Mouse (Mus musculus): ENCODE data around the gene Fryl. TPM values are rescaled to one million over a fixed set of nuclear protein-coding genes. Genes with fewer than 3 reads are reported as not detected.

Fryl gene
- polyA plus RNA-seq, 2 experiments: 26.1 to 26.7 TPM

DNA sequence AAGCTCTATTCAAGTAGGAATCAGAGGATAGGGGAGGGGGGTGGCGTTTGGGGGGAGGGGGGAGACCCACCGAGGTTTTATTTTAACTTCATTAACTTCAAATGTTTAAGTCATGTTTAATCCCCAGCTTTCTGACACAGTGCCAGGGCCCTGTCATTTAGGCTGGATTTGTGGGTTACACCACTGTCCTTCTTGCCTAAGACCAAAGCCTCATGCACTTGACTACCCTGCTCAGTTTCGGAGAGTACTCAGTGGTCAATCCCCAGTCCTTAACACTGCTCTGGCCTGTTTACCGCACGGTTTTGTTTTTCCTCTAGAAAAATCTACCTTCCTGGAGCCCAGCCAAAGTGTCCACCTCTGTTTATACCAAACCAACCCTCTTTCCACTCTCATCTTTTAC is 69.5 kb downstream of the Fryl start:
- Histone ChIP-seq H3K9ac (ENCODE audit: low read depth, low read length, severe bottlenecking) (no peak overlapping the region), H3K4me1 (ENCODE audit: control insufficient read depth, insufficient read depth, low read length) (peaks cover 4% of the 10 kb centered on the region; the same call in 1 of the 2 replicates), H3K36me3 (ENCODE audit: control insufficient read depth, insufficient read depth, low read length) (no peaks in the 10 kb centered on the region), H3K9me3 (ENCODE audit: control insufficient read depth, low read length) (no peaks in the 10 kb centered on the region), H3K27me3 (ENCODE audit: control insufficient read depth, insufficient read depth, low read length) (no peaks in the 10 kb centered on the region), H3K4me2 (replicated peaks; ENCODE audit: low read depth, low read length, severe bottlenecking) (no peak overlapping the region), H3K4me3 (replicated peaks; ENCODE audit: low read length) (no peak overlapping the region), H3K27ac (replicated peaks; ENCODE audit: low read depth, low read length) (no peak overlapping the region)
- ATAC-seq (ENCODE audit: low FRiP score, low read depth): no peak
- DNase-seq (ENCODE audit: low spot score): no peak
- WGBS: 86% methylated on average over 5 of the region's 5 CpGs
- no peak for TF ChIP-seq POLR2A (IDR thresholded peaks at IDR 0.05; ENCODE audit: borderline replicate concordance, extremely low read depth, insufficient read depth, insufficient read length)

- no peak overlapping the region for H3K9ac ChIP-seq (ENCODE audit: low read depth, low read length, severe bottlenecking)
- no peak for ATAC-seq (ENCODE audit: low FRiP score, low read depth)
- WGBS: 86% methylated on average over 4 of the region's 4 CpGs
- no peak overlapping the region for H3K4me3 ChIP-seq (replicated peaks; ENCODE audit: low read length)
- TF ChIP-seq POLR2A (IDR thresholded peaks at IDR 0.05; ENCODE audit: borderline replicate concordance, extremely low read depth, insufficient read depth, insufficient read length): no peak
- no peak overlapping the region for H3K4me2 ChIP-seq (replicated peaks; ENCODE audit: low read depth, low read length, severe bottlenecking)
- H3K9me3 ChIP-seq (ENCODE audit: control insufficient read depth, low read length): no peaks in the 10 kb centered on the region
- H3K36me3 ChIP-seq (ENCODE audit: control insufficient read depth, insufficient read depth, low read length): no peaks in the 10 kb centered on the region
- H3K27ac ChIP-seq (replicated peaks; ENCODE audit: low read depth, low read length): no peak overlapping the region
- peaks cover 4% of the 10 kb centered on the region; the same call in 1 of the 2 replicates for H3K4me1 ChIP-seq (ENCODE audit: control insufficient read depth, insufficient read depth, low read length)
- H3K27me3 ChIP-seq (ENCODE audit: control insufficient read depth, insufficient read depth, low read length): no peaks in the 10 kb centered on the region
- no peak for DNase-seq (ENCODE audit: low spot score)
Observed at GRCm38 (mm10) chr5:73185424-73185823, 71.0 kb downstream of the Fryl start.

GRCm38 (mm10) chr5:73182701-73183447 is 73.5 kb downstream of the Fryl start:
- Histone ChIP-seq H3K27me3 (ENCODE audit: control insufficient read depth, insufficient read depth, low read length) (no peaks in the 10 kb centered on the region), H3K4me3 (replicated peaks; ENCODE audit: low read length) (no peak overlapping the region), H3K9ac (ENCODE audit: low read depth, low read length, severe bottlenecking) (no peak overlapping the region), H3K36me3 (ENCODE audit: control insufficient read depth, insufficient read depth, low read length) (no peaks in the 10 kb centered on the region), H3K27ac (replicated peaks; ENCODE audit: low read depth, low read length) (no peak overlapping the region), H3K4me1 (ENCODE audit: control insufficient read depth, insufficient read depth, low read length) (no peaks in the 10 kb centered on the region), H3K4me2 (replicated peaks; ENCODE audit: low read depth, low read length, severe bottlenecking) (no peak overlapping the region), H3K9me3 (ENCODE audit: control insufficient read depth, low read length) (no peaks in the 10 kb centered on the region)
- WGBS: 82% methylated on average over 12 of the region's 12 CpGs
- no peak for TF ChIP-seq POLR2A (IDR thresholded peaks at IDR 0.05; ENCODE audit: borderline replicate concordance, extremely low read depth, insufficient read depth, insufficient read length)
- ATAC-seq (ENCODE audit: low FRiP score, low read depth) (no peak), DNase-seq (ENCODE audit: low spot score) (no peak)

DNA sequence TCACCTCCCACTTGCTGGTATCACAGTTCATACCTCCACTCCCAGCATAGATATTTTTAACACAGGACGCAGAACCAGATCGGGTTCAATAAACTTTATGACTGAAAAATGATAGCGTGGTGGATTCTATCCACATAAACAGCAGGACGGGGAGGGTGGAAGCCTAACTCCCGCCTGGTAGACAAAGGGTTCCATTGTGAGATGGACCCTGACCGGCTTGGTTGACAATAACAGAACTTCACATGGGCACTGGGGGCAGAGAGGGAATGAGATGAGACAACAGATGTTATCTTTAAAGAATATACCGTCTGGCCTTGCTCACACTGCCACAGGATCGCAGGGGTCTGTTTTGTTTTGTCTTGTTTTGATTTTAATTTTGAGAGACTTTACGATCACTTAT is 74.2 kb downstream of the Fryl start:
- Histone ChIP-seq H3K27me3 (ENCODE audit: control insufficient read depth, insufficient read depth, low read length) (no peaks in the 10 kb centered on the region), H3K36me3 (ENCODE audit: control insufficient read depth, insufficient read depth, low read length) (no peaks in the 10 kb centered on the region), H3K9ac (ENCODE audit: low read depth, low read length, severe bottlenecking) (no peak overlapping the region), H3K27ac (replicated peaks; ENCODE audit: low read depth, low read length) (no peak overlapping the region), H3K9me3 (ENCODE audit: control insufficient read depth, low read length) (no peaks in the 10 kb centered on the region), H3K4me2 (replicated peaks; ENCODE audit: low read depth, low read length, severe bottlenecking) (no peak overlapping the region), H3K4me1 (ENCODE audit: control insufficient read depth, insufficient read depth, low read length) (no peaks in the 10 kb centered on the region), H3K4me3 (replicated peaks; ENCODE audit: low read length) (no peak overlapping the region)
- 55% methylated on average over 9 of the region's 9 CpGs for WGBS
- no peak for ATAC-seq (ENCODE audit: low FRiP score, low read depth)
- no peak for DNase-seq (ENCODE audit: low spot score)
- no peak for TF ChIP-seq POLR2A (IDR thresholded peaks at IDR 0.05; ENCODE audit: borderline replicate concordance, extremely low read depth, insufficient read depth, insufficient read length)

- no peaks in the 10 kb centered on the region for H3K27me3 ChIP-seq (ENCODE audit: control insufficient read depth, insufficient read depth, low read length)
- 79% methylated on average over 4 of the region's 4 CpGs for WGBS
- no peaks in the 10 kb centered on the region for H3K9me3 ChIP-seq (ENCODE audit: control insufficient read depth, low read length)
- H3K36me3 ChIP-seq (ENCODE audit: control insufficient read depth, insufficient read depth, low read length): no peaks in the 10 kb centered on the region
- no peak for DNase-seq (ENCODE audit: low spot score)
- ATAC-seq (ENCODE audit: low FRiP score, low read depth): no peak
- H3K4me2 ChIP-seq (replicated peaks; ENCODE audit: low read depth, low read length, severe bottlenecking): no peak overlapping the region
- no peak overlapping the region for H3K9ac ChIP-seq (ENCODE audit: low read depth, low read length, severe bottlenecking)
- H3K27ac ChIP-seq (replicated peaks; ENCODE audit: low read depth, low read length): no peak overlapping the region
- H3K4me3 ChIP-seq (replicated peaks; ENCODE audit: low read length): no peak overlapping the region
- peaks cover 2% of the 10 kb centered on the region; the same call in 1 of the 2 replicates for H3K4me1 ChIP-seq (ENCODE audit: control insufficient read depth, insufficient read depth, low read length)
- TF ChIP-seq POLR2A (IDR thresholded peaks at IDR 0.05; ENCODE audit: borderline replicate concordance, extremely low read depth, insufficient read depth, insufficient read length): no peak
Observed at GRCm38 (mm10) chr5:73176294-73176693, 80.1 kb downstream of the Fryl start.

Data from limb, embryonic 14.5 days (tissue).